Mouse (Mus musculus): ENCODE data around the gene Dynll2.

Dynll2 gene

DNA sequence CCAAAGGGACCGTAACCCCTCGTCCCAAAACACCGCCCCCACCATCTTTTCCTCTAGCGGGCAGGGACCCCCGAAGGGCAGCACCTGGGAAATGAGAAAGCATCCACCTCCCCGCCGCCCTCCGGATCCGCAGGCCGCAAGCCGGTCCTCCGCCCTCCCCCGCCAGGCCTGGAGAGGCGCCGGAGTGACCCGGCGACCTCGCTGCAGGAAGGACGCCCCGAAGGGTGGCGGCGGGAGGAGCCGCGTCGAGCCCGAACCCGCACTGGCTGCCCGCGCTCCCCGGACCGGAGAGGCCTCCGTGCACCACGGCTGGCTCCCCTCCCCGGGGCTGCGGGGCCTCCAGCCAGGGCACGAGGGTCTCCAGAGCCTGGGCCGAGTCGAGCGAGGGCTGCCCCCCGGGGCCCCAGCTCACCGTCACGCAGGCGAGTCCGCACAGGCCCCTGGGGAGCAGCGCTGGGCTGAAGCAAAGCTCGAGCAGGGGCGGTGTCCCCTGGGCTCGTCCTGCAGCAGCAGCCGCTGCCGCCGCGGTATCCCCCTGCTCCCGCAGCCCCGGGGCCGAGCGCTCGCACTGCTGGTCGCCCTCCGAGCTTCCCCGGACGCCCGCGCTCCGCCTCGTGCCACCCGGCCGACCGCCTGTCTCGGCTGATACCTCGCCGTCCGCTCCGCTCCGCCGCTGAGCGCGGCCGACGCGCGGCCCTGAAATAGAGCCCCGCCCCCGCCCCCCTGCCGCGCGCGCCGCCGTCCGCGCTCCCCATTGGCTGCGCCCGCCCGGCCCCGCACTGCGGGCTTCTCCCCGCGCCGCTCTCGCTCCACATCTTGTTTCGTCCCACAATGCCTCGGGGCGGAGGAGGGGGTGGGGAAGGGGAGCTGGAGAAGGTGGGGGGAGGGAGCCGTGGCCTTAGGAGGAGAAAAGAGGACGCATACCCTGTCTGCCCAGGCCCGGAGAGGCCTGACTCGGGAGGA lies at the start of gene Dynll2:
Dynll2 (minus strand) TSS at position 703 of the 963 bp plus-strand sequence.
- ATAC-seq (ENCODE audit: insufficient number of reproducible peaks, low FRiP score, low TSS enrichment): peak; percentile 84

DNA sequence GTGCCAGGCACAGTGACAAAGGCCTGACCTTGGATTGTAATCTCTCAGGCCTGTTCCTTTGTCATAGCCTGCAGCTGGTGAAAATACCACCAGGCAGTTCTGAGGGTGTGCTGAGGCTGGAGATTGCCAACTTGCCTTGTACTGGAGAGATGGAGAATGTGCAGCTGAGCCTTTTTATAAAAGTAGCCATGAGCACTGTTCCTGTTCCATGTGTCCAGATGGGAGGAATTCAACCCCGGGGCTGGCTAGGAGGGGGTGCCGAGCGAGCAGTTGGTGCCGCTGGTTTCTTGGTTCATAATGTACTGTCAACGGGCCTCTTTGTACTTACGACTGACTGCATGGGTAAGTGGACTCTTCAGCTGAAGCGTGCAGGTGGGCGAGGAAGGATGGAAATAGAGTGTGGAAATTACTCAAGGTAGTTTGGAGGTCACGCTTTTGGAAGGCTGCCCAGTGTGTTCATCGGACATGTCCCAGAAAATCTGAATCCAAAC lies 49.5 kb upstream of the Dynll2 start:
- no peak for ATAC-seq (ENCODE audit: insufficient number of reproducible peaks, low FRiP score, low TSS enrichment)

DNA sequence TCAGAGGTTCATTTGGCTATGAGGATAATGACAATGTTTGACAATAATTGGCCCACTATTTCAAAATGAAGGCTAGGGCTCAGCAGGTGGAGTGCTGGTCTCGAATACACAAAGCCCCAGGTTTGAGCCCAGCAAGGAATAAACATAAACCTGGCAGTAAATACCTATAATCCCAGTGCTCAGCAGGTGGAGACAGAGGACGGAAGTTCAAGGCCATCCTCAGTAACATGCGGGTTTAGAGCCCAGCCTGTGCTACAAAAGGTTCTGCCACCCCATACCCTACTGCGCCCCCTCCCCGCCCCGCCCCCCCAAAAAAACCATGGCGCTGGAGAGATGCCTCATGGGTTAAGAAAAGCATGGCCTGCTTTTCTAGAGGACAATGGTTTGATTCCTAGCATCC lies 48.6 kb upstream of the Dynll2 start:
- no peak for ATAC-seq (ENCODE audit: insufficient number of reproducible peaks, low FRiP score, low TSS enrichment)

DNA sequence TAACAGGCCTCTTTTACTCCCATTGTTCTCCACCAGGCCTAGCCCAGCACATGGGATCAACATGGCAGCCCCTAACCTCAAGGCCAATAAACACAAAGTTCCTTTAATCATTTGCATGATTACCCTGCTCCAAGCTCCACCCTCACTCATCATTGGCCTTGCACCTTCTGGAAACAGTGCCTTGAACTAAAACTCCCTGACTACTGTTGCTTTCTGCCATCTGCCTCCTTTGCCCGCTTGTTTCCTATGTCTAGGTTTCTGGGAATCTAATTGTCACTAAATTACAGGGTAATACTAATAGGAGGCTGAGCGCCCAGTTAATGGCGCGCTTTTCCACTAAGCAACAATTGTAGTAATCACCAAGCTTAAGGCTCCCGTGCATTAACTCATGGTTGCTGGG lies 44.4 kb upstream of the Dynll2 start:
- ATAC-seq (ENCODE audit: insufficient number of reproducible peaks, low FRiP score, low TSS enrichment): no peak

DNA sequence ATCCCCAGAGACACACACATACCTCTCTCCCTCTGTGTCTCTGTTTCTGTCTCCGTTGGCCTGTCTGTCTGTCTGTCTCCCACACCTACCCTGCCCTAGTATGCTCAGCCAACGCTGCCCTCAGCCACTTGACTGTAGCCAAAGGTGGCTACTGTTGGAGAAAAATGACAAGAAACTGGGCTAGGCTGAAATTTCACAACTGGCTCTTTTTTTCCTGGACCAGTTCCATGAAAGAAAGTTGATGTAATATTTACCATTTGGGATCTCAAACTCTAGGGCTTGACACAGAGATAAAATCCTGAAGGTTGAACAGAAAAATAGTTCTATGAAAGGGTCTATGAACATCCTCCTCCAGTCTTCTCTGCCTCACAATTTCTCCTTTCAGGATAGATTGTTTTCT lies 43.5 kb upstream of the Dynll2 start:
- no peak for ATAC-seq (ENCODE audit: insufficient number of reproducible peaks, low FRiP score, low TSS enrichment)

DNA sequence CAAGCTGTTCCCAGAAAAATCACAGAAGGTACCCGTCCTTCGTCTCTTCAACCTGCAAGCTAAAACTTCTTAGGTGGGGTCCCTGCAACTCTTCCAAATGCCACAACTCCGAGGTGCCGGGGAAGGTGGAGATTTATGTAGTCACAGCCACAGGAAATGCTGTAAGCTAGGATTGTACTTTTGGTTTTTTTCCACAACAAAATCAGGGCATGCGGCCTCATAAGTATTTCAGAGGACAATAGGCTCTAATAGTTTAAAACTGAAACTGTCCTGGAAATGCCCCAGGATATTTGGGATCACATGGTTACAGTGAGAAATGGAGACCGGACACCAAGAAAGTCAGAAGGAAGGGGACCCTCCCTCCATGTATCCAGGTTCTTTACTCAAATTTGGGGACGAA lies 42.9 kb upstream of the Dynll2 start:
- ATAC-seq (ENCODE audit: insufficient number of reproducible peaks, low FRiP score, low TSS enrichment): no peak

DNA sequence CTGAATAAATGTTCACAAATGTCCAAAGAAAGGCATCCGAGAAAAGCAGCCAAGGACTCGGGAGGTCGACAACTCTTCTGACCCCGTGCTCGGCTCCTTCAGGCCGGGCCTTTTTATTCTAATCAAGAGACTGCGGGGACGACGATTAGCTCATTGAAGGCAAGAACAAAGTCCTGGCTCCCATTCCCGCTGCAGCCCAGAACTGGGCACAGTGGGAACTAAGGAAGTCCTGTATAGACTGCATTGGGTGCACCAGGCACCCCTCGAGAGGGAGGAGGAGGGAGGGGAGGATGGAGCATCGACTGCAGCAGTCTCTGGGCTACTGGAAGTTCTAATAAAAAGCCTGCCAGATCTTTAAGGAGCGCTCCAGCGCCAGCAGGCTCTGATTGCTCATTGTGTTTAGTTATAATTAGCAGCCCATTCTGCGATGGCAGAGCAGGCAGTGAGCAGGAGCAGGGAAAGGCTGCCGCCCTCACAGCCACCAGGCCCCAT lies 40.9 kb upstream of the Dynll2 start:
- no peak for ATAC-seq (ENCODE audit: insufficient number of reproducible peaks, low FRiP score, low TSS enrichment)

DNA sequence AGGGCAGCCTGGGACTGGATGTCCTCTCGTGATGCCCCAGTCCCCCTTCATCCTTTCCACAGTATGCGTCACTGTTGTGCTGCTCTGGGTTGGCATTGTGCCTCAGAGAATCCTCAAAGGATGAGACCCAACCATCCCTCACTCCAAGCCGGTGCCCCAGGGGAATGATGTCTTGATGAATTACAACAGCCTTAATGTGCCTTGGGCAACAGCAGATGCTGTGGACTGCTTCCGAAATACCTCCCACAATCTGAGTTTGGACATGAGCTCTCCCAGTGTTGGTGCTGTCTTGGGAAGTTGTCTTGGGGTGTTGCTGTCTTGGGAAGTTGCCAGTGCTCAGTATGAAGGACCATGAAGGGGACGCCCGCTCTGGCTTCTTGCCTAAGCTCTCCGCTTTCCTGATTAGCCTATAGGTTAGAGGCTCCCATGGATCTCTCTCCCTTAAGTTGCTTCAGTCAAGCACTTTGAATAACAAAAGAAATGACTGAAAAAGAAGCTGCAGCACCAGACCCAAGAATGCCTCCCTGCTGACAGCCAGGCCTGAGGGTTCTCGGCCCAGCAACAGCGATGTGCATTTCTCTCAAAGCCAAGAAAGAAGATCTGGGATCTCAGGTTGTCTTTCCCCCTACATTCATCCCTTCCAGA lies 40.2 kb upstream of the Dynll2 start:
- no peak for ATAC-seq (ENCODE audit: insufficient number of reproducible peaks, low FRiP score, low TSS enrichment)

DNA sequence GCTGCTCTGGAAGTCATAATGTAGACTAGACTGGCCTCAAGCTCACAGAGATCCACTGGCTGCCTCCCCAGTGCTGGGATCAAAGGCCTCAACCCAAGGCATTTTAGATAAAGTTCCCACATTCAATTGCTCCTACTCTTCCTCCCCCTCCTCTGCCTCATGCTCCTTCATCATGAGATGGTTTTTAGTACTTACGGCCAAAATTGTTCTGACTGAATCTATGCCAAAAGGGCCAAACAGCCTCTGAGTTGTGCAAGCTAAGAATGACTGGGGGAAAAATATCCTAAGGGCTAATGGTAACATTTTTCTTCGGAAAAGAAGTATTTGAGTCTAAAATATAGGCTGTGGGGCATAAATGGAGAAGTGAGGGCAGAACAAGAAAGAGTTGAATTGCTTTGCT lies 36.6 kb upstream of the Dynll2 start:
- ATAC-seq (ENCODE audit: insufficient number of reproducible peaks, low FRiP score, low TSS enrichment): no peak

DNA sequence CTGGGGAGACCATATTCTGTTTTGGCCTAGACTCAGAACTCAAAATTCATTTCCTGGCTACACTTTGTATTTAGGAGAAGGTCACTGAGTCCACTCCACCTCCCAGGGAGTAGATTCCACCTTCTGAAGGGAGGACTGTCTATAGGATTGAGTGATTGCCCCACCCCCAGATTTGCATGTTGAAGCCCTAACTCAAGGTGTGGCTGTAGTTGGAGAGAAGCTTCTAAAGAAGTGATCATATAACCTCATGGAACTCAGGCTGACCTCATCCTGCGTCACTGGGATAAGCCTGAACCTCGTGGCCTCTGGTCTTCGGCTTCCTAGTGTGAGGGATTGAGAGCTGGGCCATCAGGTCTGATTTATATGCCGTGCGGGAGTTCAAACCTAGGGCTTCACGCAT lies 28.5 kb upstream of the Dynll2 start:
- ATAC-seq (ENCODE audit: insufficient number of reproducible peaks, low FRiP score, low TSS enrichment): no peak

DNA sequence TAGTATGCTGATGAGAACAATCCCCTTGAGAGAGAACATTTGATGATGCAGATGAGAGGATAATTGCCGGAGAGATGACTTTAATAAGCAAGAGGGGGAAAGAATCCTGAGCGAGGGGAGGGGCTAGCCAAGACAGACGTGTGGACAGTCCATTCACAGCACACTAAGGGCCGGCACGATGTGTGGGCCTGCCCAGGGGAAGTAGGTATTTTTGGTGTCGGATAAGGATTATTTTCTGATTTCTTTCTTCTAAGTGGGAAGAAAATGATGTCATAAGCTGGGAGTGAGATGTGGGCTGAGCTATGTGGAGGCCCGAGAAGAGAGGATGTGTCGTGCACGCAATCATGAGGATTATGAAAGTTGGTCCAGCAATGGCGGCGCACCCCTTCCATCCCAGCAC lies 27.8 kb upstream of the Dynll2 start:
- no peak for ATAC-seq (ENCODE audit: insufficient number of reproducible peaks, low FRiP score, low TSS enrichment)

DNA sequence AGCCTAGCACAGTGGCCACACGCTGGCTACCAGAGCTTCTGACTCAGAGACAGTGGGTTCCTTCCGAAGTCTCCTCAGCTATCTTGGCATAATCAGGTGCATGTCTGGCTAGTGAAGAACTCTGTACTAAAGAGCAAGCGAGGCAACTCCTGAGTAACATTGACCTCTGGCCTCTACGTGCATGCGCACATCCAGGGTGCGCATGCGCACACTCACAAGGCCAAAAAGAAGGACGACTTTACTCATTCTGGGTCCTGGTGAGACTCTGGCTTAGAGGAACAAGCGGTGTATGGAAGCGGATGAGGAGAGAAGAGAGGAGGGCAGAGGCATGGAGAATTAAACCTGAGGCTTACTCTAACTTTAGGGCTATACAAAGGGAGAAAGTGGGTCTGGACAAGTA lies 26.3 kb upstream of the Dynll2 start:
- no peak for ATAC-seq (ENCODE audit: insufficient number of reproducible peaks, low FRiP score, low TSS enrichment)

DNA sequence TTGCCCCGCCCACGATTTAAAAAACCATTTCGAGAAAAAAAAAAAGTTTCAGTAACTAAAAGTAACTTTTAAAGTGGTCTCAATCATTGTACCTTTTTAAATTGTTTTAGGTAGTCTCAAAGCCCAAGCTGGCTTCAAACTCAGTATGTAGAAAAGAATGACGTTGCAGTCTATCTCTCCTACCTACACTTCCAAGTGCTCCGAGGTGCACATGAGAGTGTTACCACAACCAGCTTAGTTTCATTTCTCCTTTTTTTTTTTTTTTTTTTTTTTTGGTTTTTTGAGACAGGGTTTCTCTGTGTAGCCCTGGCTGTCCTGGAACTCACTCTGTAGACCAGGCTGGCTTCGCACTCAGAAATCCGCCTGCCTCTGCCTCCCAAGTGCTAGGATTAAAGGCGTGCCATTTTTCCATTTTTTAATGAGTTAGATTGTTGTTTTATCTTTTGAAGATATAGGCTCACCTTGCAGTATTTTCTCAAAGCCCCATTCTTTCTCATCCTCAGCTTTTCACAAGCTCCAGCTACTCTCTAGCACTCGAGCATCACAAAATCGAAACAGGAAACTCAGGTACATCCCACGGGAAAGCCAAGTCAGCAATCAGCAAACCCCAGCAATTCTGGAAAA lies 25.4 kb upstream of the Dynll2 start:
- ATAC-seq (ENCODE audit: insufficient number of reproducible peaks, low FRiP score, low TSS enrichment): no peak

DNA sequence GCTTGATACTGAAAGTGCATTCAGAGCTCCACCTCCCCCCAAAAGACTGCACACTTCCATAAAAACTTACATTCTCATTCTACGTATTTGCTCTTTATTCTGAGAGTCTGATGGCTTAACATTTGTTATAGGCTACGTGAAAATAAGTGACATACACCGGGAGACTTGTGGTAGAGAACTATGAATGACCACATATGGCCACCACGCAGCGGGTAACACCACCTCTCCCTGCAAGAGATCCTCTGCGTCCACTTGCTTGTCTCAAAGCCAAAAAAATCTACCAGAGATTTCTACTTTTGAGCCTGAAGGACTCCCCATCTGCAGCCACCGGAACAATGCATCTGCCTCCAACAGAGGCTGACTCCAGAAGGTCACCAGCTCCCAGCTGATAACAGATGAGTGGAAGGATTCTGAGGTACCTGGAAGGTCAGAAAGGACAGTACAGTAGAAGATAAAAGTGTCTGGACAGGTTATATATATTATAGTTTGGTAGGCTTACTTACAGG lies 24.6 kb upstream of the Dynll2 start:
- ATAC-seq (ENCODE audit: insufficient number of reproducible peaks, low FRiP score, low TSS enrichment): no peak

DNA sequence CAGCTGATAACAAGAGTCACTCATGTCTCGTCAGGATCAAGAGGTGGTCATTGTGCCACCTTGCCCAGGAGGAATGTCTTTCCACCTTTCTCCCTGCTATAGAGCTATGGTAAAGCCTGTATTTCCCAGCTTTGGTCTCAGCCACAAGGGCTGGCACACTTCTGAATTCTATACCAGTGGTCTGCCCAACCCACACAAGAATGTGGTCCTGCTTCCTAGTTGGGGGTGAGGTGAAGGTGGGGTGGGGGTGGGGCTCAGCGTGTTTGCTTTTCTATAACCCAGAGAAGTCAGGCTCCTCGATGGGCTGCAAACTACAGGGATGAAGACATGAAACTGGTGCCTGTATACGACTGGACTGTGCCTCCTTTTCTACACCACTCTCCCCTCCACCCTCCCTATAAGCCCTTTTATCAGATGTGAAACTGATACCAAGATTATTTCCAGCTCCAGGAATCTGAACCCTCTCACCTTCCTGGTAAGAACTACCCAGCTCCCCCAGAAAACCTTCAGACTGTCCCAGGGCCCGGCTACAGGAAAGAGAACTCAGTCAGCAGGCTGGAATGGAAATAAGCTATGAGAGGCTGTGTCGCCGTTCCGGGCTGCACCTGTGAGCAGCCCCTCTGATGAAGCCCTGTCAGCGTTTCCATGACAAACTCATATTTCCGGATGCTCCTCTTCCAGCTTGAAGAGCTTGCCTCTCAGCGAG lies 24.0 kb upstream of the Dynll2 start:
- no peak for ATAC-seq (ENCODE audit: insufficient number of reproducible peaks, low FRiP score, low TSS enrichment)

DNA sequence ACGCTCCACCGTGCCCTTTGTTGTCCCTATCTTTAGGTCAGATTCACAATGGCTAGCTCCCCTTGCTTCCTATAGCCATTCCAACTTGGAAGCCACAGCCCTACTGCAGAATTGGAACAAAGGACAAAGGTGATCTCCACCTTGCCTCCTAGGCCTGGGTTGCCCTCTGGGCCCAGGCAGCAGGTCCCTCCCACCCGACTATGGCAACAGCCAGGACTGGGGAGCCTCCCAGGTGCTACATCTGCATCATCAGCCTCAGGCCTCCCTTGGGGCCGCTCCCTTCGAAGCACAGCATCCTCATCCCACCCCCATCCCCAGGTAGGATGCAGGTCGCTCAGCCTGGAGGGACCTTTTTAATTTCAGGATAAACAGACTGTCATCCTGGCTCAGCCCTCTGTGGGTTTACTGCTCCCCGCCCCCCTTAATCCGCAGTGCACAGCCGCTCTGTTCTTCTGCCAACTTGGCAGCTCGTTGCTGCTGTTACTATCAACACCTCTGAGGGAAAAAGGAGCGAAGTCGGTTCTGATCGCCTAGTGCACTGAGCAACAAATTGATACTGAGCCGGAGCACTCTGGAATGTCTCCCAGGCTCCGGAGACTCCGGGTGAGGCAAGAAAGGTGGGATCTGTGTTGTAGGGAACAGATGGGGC lies 22.3 kb upstream of the Dynll2 start:
- peak; percentile 56; the same call in 1 of the 2 replicates for ATAC-seq (ENCODE audit: insufficient number of reproducible peaks, low FRiP score, low TSS enrichment)

DNA sequence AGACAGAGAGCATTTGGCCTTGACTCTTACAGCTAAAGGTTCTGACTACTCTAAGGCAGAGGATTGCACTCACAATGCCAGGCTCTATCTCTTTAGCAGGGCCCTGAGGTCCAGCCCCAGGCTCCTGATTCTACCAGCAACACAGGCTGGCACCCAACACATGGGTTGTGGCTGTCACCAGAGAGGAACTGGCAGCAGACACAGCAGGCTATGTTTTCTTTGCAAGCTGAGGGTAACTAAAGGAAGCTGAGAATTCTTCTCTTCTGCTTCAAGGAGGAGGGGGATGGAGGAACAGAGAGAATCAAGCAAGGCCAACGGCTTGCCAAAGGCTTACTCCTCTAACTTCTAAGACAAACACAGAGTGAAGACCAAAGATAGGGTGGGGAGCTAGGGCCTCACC lies 21.3 kb upstream of the Dynll2 start:
- ATAC-seq (ENCODE audit: insufficient number of reproducible peaks, low FRiP score, low TSS enrichment): no peak

DNA sequence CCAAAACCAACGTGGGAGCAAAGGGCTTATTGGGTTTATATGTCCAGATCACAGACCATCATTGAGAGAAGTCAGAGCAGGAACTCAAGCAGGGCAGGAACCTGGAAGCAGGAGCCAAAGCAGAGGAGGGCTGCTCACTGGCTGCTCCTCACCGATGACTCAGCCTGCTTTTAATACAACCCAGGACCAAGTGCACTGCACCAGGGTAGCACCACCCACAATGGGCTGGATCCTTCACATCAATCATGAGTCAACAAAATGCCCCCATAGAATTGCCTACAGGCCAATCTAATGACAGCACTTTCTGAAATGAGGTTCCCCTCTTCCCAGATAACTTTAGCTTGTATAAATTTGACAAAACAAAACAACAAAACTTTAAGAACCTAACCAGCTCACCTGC lies 16.8 kb upstream of the Dynll2 start:
- no peak for ATAC-seq (ENCODE audit: insufficient number of reproducible peaks, low FRiP score, low TSS enrichment)

DNA sequence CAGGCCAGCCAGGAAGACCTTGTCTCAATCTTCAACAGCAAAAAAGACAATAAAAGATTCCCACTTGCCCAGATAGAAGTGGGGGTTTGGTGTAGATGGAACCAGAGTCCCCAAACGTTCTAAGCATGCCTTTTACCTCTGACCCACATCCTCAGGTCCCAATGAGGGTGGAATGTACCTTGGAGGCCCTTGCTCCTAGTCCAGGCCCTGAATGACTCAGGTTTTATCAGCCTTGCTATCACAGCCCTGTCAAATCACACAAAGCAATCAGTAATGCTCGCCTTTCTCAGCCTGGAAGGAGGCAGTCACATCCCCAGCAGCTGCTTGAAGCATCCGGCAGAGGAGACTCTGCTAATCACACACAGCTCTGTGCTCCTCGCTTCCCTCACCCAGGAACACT lies 15.4 kb upstream of the Dynll2 start:
- ATAC-seq (ENCODE audit: insufficient number of reproducible peaks, low FRiP score, low TSS enrichment): no peak

DNA sequence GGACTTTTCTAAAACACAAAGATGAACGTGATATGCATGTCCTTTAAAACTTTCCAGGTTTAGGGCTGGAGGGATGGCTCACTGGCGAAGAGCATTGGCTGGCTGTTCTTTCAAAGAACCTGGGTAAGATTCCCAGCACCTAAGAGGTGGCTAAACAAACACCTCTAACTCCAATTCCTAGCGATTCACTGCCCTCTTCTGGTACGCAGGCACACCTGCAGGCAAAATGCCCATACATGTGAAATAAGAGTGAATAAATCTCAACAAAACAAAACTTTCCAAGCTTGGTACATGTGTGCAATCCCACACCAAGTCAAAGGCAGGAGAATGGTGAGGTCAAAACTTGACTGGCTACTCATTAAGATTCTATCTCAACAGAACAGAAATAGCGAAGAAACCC lies 12.4 kb upstream of the Dynll2 start:
- ATAC-seq (ENCODE audit: insufficient number of reproducible peaks, low FRiP score, low TSS enrichment): no peak
